Mouse (Mus musculus): Measurements from ENCODE around the gene Olfr605.
"Not testable (repeated sequence)": the region's sequence is repeated elsewhere in the genome, so short reads cannot be mapped to it uniquely, and the experiment has no call there.

Olfr605 gene

GRCm38 (mm10) chr7:103445339-103445738 lies at the start of gene Olfr605:
Gene Olfr605 (minus strand): TSS chr7:103445439.
- DNase-seq, result no peak

GRCm38 (mm10) chr7:103477106-103477505 lies 31.9 kb upstream of the Olfr605 start:
- not testable (repeated sequence) for DNase-seq

DNA sequence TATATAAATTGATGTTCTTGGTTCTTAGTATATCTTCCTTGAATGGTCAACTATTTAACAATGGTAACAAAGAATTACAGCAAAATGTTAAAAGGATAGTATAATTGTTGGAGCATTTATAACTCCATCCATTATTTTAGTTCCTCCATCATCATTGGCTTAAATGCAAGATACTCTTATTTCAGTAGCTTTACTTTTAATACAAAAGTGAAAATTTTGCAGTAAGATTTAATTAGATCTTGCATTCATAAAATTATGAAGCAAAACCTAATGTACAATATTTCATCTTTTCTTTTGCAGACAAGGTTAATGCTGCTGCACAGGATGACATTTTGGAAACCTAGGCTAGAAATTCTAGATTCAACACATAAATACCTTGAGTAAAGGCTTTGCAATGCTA lies 24.3 kb upstream of the Olfr605 start, which contains the start of gene Olfr608:
TSS of gene Olfr608 (plus strand) at position 301 of the 400 bp plus-strand sequence.
- DNase-seq, result no peak

DNA sequence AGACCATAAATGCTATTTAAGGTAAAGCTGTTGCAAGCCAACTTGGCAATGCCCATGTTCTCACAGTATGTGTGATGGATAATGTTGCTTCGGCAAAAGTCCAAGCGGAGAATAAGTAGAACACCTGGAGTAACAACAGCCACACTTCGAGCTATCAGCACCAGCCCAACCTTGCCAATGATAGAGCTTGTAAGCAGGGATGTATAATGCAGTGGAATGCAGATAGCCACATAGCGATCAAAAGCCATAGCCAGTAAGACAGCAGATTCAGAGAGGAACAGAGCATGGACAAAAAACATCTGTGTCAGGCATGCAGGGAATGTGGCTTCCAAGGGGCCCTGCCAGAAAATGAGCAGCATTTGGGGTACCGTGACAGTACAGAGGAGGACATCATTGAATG lies 15.4 kb upstream of the Olfr605 start:
- DNase-seq, result no peak

DNA sequence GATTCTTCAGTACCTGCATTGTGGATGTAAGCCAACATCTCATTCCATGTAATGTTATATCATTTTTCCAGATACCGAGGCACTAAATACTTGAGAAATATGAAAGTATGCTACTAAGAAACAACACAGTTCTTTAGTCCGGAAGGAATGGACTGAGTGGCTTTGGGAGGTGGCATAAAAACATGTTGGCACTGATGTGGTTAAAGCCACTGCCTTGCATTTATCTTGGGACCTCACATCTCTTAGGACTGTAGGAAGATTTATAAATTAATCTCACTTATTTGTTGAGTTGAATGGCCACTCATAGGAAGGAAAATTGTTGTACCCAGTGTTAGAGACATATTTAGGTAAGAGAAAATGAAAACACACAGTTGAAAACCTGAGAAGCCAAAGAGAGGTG lies 3.5 kb upstream of the Olfr605 start, which contains the start of gene Olfr606:
TSS of gene Olfr606 (plus strand) at position 301 of the 400 bp plus-strand sequence.
- no peak for DNase-seq

GRCm38 (mm10) chr7:103414772-103415171 lies 30.5 kb downstream of the Olfr605 start, which contains the start of gene Usp17lc:
Gene Usp17lc (plus strand): TSS chr7:103415072.
- DNase-seq, result not testable (repeated sequence)

DNA sequence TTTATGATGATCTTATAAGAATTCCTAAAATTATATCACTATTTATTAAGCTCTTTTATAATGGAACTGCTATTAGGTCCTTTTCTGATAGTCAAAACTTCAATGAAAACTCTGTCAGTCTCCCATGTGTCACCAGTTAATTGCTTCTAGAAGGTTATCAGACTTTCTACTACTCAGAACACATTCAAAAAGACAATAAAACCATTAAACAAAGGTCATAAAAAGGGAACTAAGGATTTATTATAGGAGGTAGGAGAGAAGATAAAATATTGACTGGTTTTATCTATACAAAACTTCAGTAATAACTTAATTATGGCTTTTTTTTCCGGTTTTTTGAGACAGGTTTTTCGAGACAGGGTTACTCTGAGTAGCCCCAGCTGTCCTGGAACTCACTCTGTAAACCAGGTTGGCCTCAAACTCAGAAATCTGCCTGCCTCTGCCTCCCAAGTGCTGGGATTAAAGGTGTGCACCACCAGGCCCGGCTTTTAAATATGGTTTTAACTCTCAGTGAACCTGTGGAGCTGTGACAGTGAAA lies 38.7 kb downstream of the Olfr605 start:
- DNase-seq, result not testable (repeated sequence)

DNA sequence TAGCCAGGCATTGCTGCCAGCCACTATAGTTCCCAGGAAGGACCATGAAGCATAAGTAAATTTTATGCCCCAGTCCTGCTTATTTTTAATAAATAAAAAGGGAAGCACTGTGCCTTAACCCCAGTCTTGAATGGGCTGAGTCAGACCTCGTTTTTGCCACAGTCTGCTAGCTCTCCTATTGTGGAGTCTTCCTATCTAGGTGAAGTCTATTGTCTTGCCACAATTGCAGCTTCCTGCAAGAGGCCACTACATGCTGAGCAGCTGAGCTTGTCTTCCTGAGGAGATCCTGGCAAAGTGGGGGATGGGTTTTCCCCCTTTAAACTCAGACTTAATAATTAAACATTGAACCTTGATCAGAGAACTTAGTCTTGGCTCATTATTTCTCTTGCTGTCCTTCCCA lies 46.3 kb downstream of the Olfr605 start:
- no peak for DNase-seq

- DNase-seq, result no peak
These were observed 47.5 kb downstream of the Olfr605 start for GRCm38 (mm10) chr7:103397758-103398157.

Data from thymus, adult 18-20 months (tissue).